In genomic region chr15:79882623-79883267, GRCm38 (mm10) we compare ENCODE assay signal across 8 mouse cellular contexts. TPM values are rescaled to one million over a fixed set of nuclear protein-coding genes. Genes with fewer than 3 reads are reported as not detected.
DNase-seq lines count a peak whose midpoint lies in the region; ATAC-seq and TF ChIP-seq lines count a peak whose summit lies in the region.

No protein-coding gene starts in this region.

- peak overlapping the region; percentile 55 for H3K4me3 ChIP-seq in kidney, embryonic 15.5 days (replicated peaks)
- peak overlapping the region; percentile 58 for H3K4me3 ChIP-seq in forebrain, embryonic 15.5 days
- peak overlapping the region; percentile 72 for H3K4me3 ChIP-seq in layer of hippocampus, adult 2 months
- H3K4me3 ChIP-seq in lung, embryonic 16.5 days (ENCODE audit: low read length), result peak overlapping the region; percentile 46
- H3K4me3 ChIP-seq in stomach, embryonic 15.5 days (replicated peaks), result peak overlapping the region; percentile 50

- H3K9ac ChIP-seq in kidney, embryonic 15.5 days, result peak overlapping the region; percentile 51; the same call in 1 of the 2 replicates
- H3K9ac ChIP-seq in forebrain, embryonic 15.5 days (replicated peaks), result peak overlapping the region; percentile 75
- peak overlapping the region; percentile 54 for H3K9ac ChIP-seq in lung, embryonic 16.5 days (ENCODE audit: low read length)
- H3K9ac ChIP-seq in stomach, embryonic 15.5 days, result no peak overlapping the region

- ATAC-seq in kidney, embryonic 15.5 days (replicated peaks; ENCODE audit: low FRiP score), result no peak
- peak; percentile 37 for ATAC-seq in activated CD4-positive, CD25-positive, alpha-beta regulatory T cell, adult 4 months
- peak; percentile 63 for ATAC-seq in forebrain, embryonic 15.5 days (replicated peaks)
- no peak for ATAC-seq in lung, embryonic 16.5 days (ENCODE audit: low read depth)
- no peak for ATAC-seq in stomach, embryonic 15.5 days (ENCODE audit: insufficient read depth, low FRiP score, low read depth)
- ATAC-seq in megakaryocyte progenitor cell, adult 5-6 weeks (replicated peaks; ENCODE audit: poor library complexity), result no peak

- H3K4me2 ChIP-seq in kidney, embryonic 15.5 days, result peak overlapping the region; percentile 73
- peak overlapping the region; percentile 72 for H3K4me2 ChIP-seq in forebrain, embryonic 15.5 days (replicated peaks)
- peak overlapping the region; percentile 59 for H3K4me2 ChIP-seq in lung, embryonic 16.5 days (ENCODE audit: low read depth, low read length)
- peak overlapping the region; percentile 70 for H3K4me2 ChIP-seq in stomach, embryonic 15.5 days

- DNase-seq in kidney, adult 11 months, result no peak
- DNase-seq in layer of hippocampus, adult 2 months (ENCODE audit: low spot score in 2 of 2), result peak; percentile 64 to 86

- peaks cover 27% of the 10 kb centered on the region for H3K4me1 ChIP-seq in kidney, embryonic 15.5 days
- H3K4me1 ChIP-seq in forebrain, embryonic 15.5 days, result peaks cover 23% of the 10 kb centered on the region
- H3K4me1 ChIP-seq in lung, embryonic 16.5 days (replicated peaks; ENCODE audit: control insufficient read depth, insufficient read depth, low read length), result peaks cover 23% of the 10 kb centered on the region
- peaks cover 20% of the 10 kb centered on the region for H3K4me1 ChIP-seq in stomach, embryonic 15.5 days

- H3K9me3 ChIP-seq in kidney, embryonic 15.5 days (replicated peaks), result no peaks in the 10 kb centered on the region
- no peaks in the 10 kb centered on the region for H3K9me3 ChIP-seq in forebrain, embryonic 15.5 days
- H3K9me3 ChIP-seq in lung, embryonic 16.5 days (ENCODE audit: control insufficient read depth, low read length), result no peaks in the 10 kb centered on the region
- no peaks in the 10 kb centered on the region for H3K9me3 ChIP-seq in stomach, embryonic 15.5 days

- WGBS in kidney, embryonic 15.5 days, result 25% methylated on average over 19 of the region's 19 CpGs
- 23% methylated on average over 19 of the region's 19 CpGs for WGBS in forebrain, embryonic 15.5 days
- 25% methylated on average over 19 of the region's 19 CpGs for WGBS in lung, embryonic 16.5 days
- WGBS in stomach, embryonic 15.5 days, result 30% methylated on average over 19 of the region's 19 CpGs

- H3K27ac ChIP-seq in kidney, embryonic 15.5 days, result 0 out of 2 replicates have a peak overlapping the region, but pooled peaks have one; percentile 2
- H3K27ac ChIP-seq in forebrain, embryonic 15.5 days (replicated peaks), result peak overlapping the region; percentile 95
- H3K27ac ChIP-seq in layer of hippocampus, adult 2 months, result peak overlapping the region; percentile 97
- H3K27ac ChIP-seq in lung, embryonic 16.5 days (ENCODE audit: low read length), result no peak overlapping the region
- H3K27ac ChIP-seq in stomach, embryonic 15.5 days, result 0 out of 2 replicates have a peak overlapping the region, but pooled peaks have one; percentile 8

- no peaks in the 10 kb centered on the region for H3K27me3 ChIP-seq in kidney, embryonic 15.5 days
- H3K27me3 ChIP-seq in forebrain, embryonic 15.5 days, result no peaks in the 10 kb centered on the region
- no peaks in the 10 kb centered on the region for H3K27me3 ChIP-seq in lung, embryonic 16.5 days (ENCODE audit: control insufficient read depth, insufficient read depth, low read depth, low read length)
- H3K27me3 ChIP-seq in stomach, embryonic 15.5 days (replicated peaks), result no peaks in the 10 kb centered on the region

- H3K36me3 ChIP-seq in kidney, embryonic 15.5 days, result no peaks in the 10 kb centered on the region
- H3K36me3 ChIP-seq in forebrain, embryonic 15.5 days, result no peaks in the 10 kb centered on the region
- H3K36me3 ChIP-seq in lung, embryonic 16.5 days (ENCODE audit: control insufficient read depth, insufficient read depth, low read length), result no peaks in the 10 kb centered on the region
- H3K36me3 ChIP-seq in stomach, embryonic 15.5 days, result no peaks in the 10 kb centered on the region

- no peak for TF ChIP-seq CTCF in layer of hippocampus, adult 2 months (conservative IDR thresholded peaks at IDR 0.05)

RNA-seq across cellular contexts. Expression of gene Apobec3, which starts 8.7 kb away (rescaled TPM):
- polyA plus RNA-seq in kidney, embryonic 15.5 days (2015; fragmentation: Nextera tagmentation; extraction: Ambion mirVana), result 29.3 and 31.0 TPM in 2 replicates
- 100 to 1,000 TPM; 505 to 519 TPM for polyA plus RNA-seq in activated CD4-positive, CD25-positive, alpha-beta regulatory T cell, adult 4 months (2017; shearing (Covaris generic))
- 6.6 TPM in 2 replicates for polyA plus RNA-seq in forebrain, embryonic 15.5 days (2015; fragmentation: Nextera tagmentation; extraction: Ambion mirVana)
- total RNA-seq in layer of hippocampus, adult 2 months (2021), result 1 to 10 TPM; 5.5 to 5.8 TPM
- 43.2 and 52.8 TPM in 2 replicates for polyA plus RNA-seq in lung, embryonic 16.5 days (2015; fragmentation: Nextera tagmentation; extraction: Ambion mirVana)
- 22.4 and 26.5 TPM in 2 replicates for polyA plus RNA-seq in stomach, embryonic 15.5 days (2015; fragmentation: Nextera tagmentation; extraction: Ambion mirVana)
- 167 and 177 TPM in 2 replicates for total RNA-seq in megakaryocyte progenitor cell, adult 5-6 weeks (2015)
- 159 and 166 TPM in 2 replicates for total RNA-seq in megakaryocyte progenitor cell, adult 5-6 weeks (2017)

RNA-seq across cellular contexts. Expression of gene Cbx6, which starts 48.3 kb away (rescaled TPM):
- polyA plus RNA-seq in kidney, embryonic 15.5 days (2015; fragmentation: Nextera tagmentation; extraction: Ambion mirVana), result 45.5 and 50.4 TPM in 2 replicates
- polyA plus RNA-seq in activated CD4-positive, CD25-positive, alpha-beta regulatory T cell, adult 4 months (2017; shearing (Covaris generic)), result 10 to 100 TPM in 1 of 2 experiments, 1 to 10 TPM in 1; 8.4 to 15.1 TPM
- 50.1 and 52.7 TPM in 2 replicates for polyA plus RNA-seq in forebrain, embryonic 15.5 days (2015; fragmentation: Nextera tagmentation; extraction: Ambion mirVana)
- total RNA-seq in layer of hippocampus, adult 2 months (2021), result 100 to 1,000 TPM; 336 to 347 TPM
- polyA plus RNA-seq in lung, embryonic 16.5 days (2015; fragmentation: Nextera tagmentation; extraction: Ambion mirVana), result 73.5 and 80.7 TPM in 2 replicates
- 62.6 and 68.0 TPM in 2 replicates for polyA plus RNA-seq in stomach, embryonic 15.5 days (2015; fragmentation: Nextera tagmentation; extraction: Ambion mirVana)
- total RNA-seq in megakaryocyte progenitor cell, adult 5-6 weeks (2015), result 5.9 and 6.1 TPM in 2 replicates
- 7.5 and 11.5 TPM in 2 replicates for total RNA-seq in megakaryocyte progenitor cell, adult 5-6 weeks (2017)

RNA-seq across cellular contexts. Expression of gene Npcd, which starts 48.7 kb away (rescaled TPM):
- not detected in 2 replicates for polyA plus RNA-seq in kidney, embryonic 15.5 days (2015; fragmentation: Nextera tagmentation; extraction: Ambion mirVana)
- not detected for polyA plus RNA-seq in activated CD4-positive, CD25-positive, alpha-beta regulatory T cell, adult 4 months (2017; shearing (Covaris generic))
- polyA plus RNA-seq in forebrain, embryonic 15.5 days (2015; fragmentation: Nextera tagmentation; extraction: Ambion mirVana), result 0.46 TPM in 1 of 2 replicates, not detected in the other
- total RNA-seq in layer of hippocampus, adult 2 months (2021), result 10 to 100 TPM; 11.9 to 22.4 TPM
- polyA plus RNA-seq in lung, embryonic 16.5 days (2015; fragmentation: Nextera tagmentation; extraction: Ambion mirVana), result 0.39 and 0.60 TPM in 2 replicates
- polyA plus RNA-seq in stomach, embryonic 15.5 days (2015; fragmentation: Nextera tagmentation; extraction: Ambion mirVana), result not detected in 2 replicates
- total RNA-seq in megakaryocyte progenitor cell, adult 5-6 weeks (2015), result 0.51 TPM in 1 of 2 replicates, not detected in the other
- 0.34 TPM in 1 of 2 replicates, not detected in the other for total RNA-seq in megakaryocyte progenitor cell, adult 5-6 weeks (2017)

Comparison
In these comparisons a context has a peak if more than half of its experiments do, and no peak if none do; other contexts are left out.
1. ATAC-seq: peak in activated CD4-positive, CD25-positive, alpha-beta regulatory T cell, adult 4 months (single experiment) and forebrain, embryonic 15.5 days (single experiment); none in kidney, embryonic 15.5 days (single experiment), lung, embryonic 16.5 days (single experiment), stomach, embryonic 15.5 days (single experiment) and megakaryocyte progenitor cell, adult 5-6 weeks (single experiment).
2. Peak in every context shown above with its lines, with median percentiles within 50 percentile points of each other: H3K4me2 ChIP-seq and H3K4me3 ChIP-seq.